Mouse (Mus musculus): Measurements from ENCODE around the gene Spin1.
"Not testable (repeated sequence)": the region's sequence is repeated elsewhere in the genome, so short reads cannot be mapped to it uniquely, and the experiment has no call there.

The Spin1 gene

GRCm38 (mm10) chr13:51096644-51097043 is 4.0 kb upstream of the Spin1 start:
- no peak for DNase-seq

GRCm38 (mm10) chr13:51099560-51100232 is 984 bp upstream of the Spin1 start:
- no peak for DNase-seq

- DNase-seq, result peak; percentile 68
These were observed 516 bp downstream of the Spin1 start for GRCm38 (mm10) chr13:51101016-51101776.

GRCm38 (mm10) chr13:51101777-51102132 is 1.1 kb downstream of the Spin1 start:
- DNase-seq, result no peak

- no peak for DNase-seq
These were observed 2.5 kb downstream of the Spin1 start for GRCm38 (mm10) chr13:51103111-51103725.

- no peak for DNase-seq
These were observed 3.4 kb downstream of the Spin1 start for GRCm38 (mm10) chr13:51103861-51104650.

- no peak for DNase-seq
These were observed 5.4 kb downstream of the Spin1 start for GRCm38 (mm10) chr13:51105861-51106655.

- no peak for DNase-seq
These were observed 6.1 kb downstream of the Spin1 start for GRCm38 (mm10) chr13:51106816-51107215.

GRCm38 (mm10) chr13:51109517-51109916 is 8.8 kb downstream of the Spin1 start:
- DNase-seq, result no peak

GRCm38 (mm10) chr13:51114398-51114797 is 13.7 kb downstream of the Spin1 start:
- DNase-seq, result not testable (repeated sequence)

GRCm38 (mm10) chr13:51115762-51116161 is 15.1 kb downstream of the Spin1 start:
- no peak for DNase-seq

GRCm38 (mm10) chr13:51120734-51121133 is 20.1 kb downstream of the Spin1 start:
- no peak for DNase-seq

- DNase-seq, result no peak
These were observed 21.3 kb downstream of the Spin1 start for GRCm38 (mm10) chr13:51121966-51122365.

GRCm38 (mm10) chr13:51122771-51123170 is 22.1 kb downstream of the Spin1 start:
- no peak for DNase-seq

- DNase-seq, result no peak
These were observed 24.7 kb downstream of the Spin1 start for GRCm38 (mm10) chr13:51125357-51125756.

GRCm38 (mm10) chr13:51127906-51128305 is 27.2 kb downstream of the Spin1 start:
- DNase-seq, result no peak

GRCm38 (mm10) chr13:51128417-51128816 is 27.7 kb downstream of the Spin1 start:
- DNase-seq, result no peak

GRCm38 (mm10) chr13:51131179-51131578 is 30.5 kb downstream of the Spin1 start:
- no peak for DNase-seq

GRCm38 (mm10) chr13:51136315-51136714 is 35.6 kb downstream of the Spin1 start:
- DNase-seq, result no peak

- DNase-seq, result no peak
These were observed 36.5 kb downstream of the Spin1 start for GRCm38 (mm10) chr13:51136996-51137701.

- DNase-seq, result no peak
These were observed 37.0 kb downstream of the Spin1 start for GRCm38 (mm10) chr13:51137702-51138031.

GRCm38 (mm10) chr13:51147106-51147505 is 46.4 kb downstream of the Spin1 start:
- no peak for DNase-seq

Data from cerebellum, adult 11-12 months (tissue).